Mouse (Mus musculus) ES-E14 (cell line): Measurements from ENCODE around the gene AC124502.3. TPM values are rescaled to one million over a fixed set of nuclear protein-coding genes. Genes with fewer than 3 reads are reported as not detected.

Experiments used
- DNase-seq: peaks from one replicate; pipeline ENCODE4 v3.0.0-alpha.2; 2013; ENCODE audit warnings: low read depth, low spot score
- H3K27ac ChIP-seq: 2 replicates; pipeline ENCODE4 v1.5.1; 2012; ENCODE audit warnings: low read depth, mild to moderate bottlenecking, low read length, moderate library complexity, mixed read lengths; ENCODE audit not compliant: poor library complexity, insufficient read depth, severe bottlenecking
- H3K36me3 ChIP-seq: 2 replicates; pipeline ENCODE4 v1.6.1; 2012; ENCODE audit warnings: mild to moderate bottlenecking, low read length, moderate library complexity, mixed read lengths; ENCODE audit not compliant: control insufficient read depth, poor library complexity, insufficient read depth, severe bottlenecking
- H3K4me1 ChIP-seq, 2 experiments: fragments of 150-350 bp in 1 of 2; sonication (generic) in 1 of 2; 2 replicates each; pipeline ENCODE4 v1.6.1; 2012; ENCODE audit warnings: low read length in 2 of 2, mild to moderate bottlenecking in 1 of 2, mixed read lengths in 1 of 2; ENCODE audit not compliant: control insufficient read depth in 2 of 2, insufficient read depth in 2 of 2, poor library complexity in 1 of 2
- H3K4me3 ChIP-seq, 2 experiments: fragments of 150-350 bp in 1 of 2; sonication (generic) in 1 of 2; 2 replicates each; pipeline ENCODE4 v1.5.1; 2012; ENCODE audit warnings: low read length in 2 of 2, low read depth in 1 of 2, mild to moderate bottlenecking in 1 of 2, mixed read lengths in 1 of 2; ENCODE audit not compliant: insufficient read depth in 1 of 2, poor library complexity in 1 of 2, severe bottlenecking in 1 of 2
- H3K9ac ChIP-seq: 2 replicates; pipeline ENCODE4 v1.6.1; 2012; ENCODE audit warnings: low read depth, mild to moderate bottlenecking, low read length, mixed read lengths; ENCODE audit not compliant: poor library complexity, insufficient read depth, severe bottlenecking
- H3K9me3 ChIP-seq: fragments of 150-350 bp; sonication (generic); 2 replicates; pipeline ENCODE4 v1.6.1; 2012; ENCODE audit warnings: low read depth, mild to moderate bottlenecking, low read length; ENCODE audit not compliant: control insufficient read depth, insufficient read depth
- CHD2 ChIP-seq: IDR thresholded peaks from 2 replicates; pipeline ENCODE4 v1.6.1; 2014; ENCODE audit warnings: mild to moderate bottlenecking, low read depth, low read length, inconsistent platforms
- HCFC1 ChIP-seq: IDR thresholded peaks from 2 replicates; pipeline ENCODE4 v1.6.1; 2012; ENCODE audit warnings: low read length, inconsistent platforms, borderline replicate concordance; ENCODE audit not compliant: insufficient read depth
- MAFK ChIP-seq: IDR thresholded peaks from 2 replicates; pipeline ENCODE4 v1.6.1; 2014; ENCODE audit warnings: mild to moderate bottlenecking, low read depth, low read length, inconsistent platforms; ENCODE audit not compliant: insufficient read depth
- ZC3H11A ChIP-seq: IDR thresholded peaks from 2 replicates; pipeline ENCODE4 v1.6.1; 2012; ENCODE audit warnings: low read depth, mild to moderate bottlenecking, inconsistent platforms, low read length, borderline replicate concordance
- ZNF384 ChIP-seq: IDR thresholded peaks from 2 replicates; pipeline ENCODE4 v1.6.1; 2012; ENCODE audit warnings: low read depth, low read length, inconsistent platforms
- in situ Hi-C, 2 experiments: fragments of 600-800 bp; cut with MboI; formaldehyde crosslinking; loops; one replicate each; pipeline ENCODE4 v1.15.1; 2025; ENCODE audit warnings: low sequenced_read_pairs in 2 of 2, inconsistent platforms in 1 of 2; ENCODE audit not compliant: unreplicated experiment in 2 of 2
- total RNA-seq: library from RNA; depleted of rRNA; stranded (reverse); fragments of 300-350 nt; gene quantifications from 2 replicates; pipeline ENCODE4 v1.2.3, GENCODE M21; 2012; rRNA removed

AC124502.3 gene
- total RNA-seq, 1 experiment, result 3.2 TPM

- Histone ChIP-seq H3K4me1 (peaks cover 0 to 20% of the 10 kb centered on the region in 2 experiments; a peak in 1 of 4 replicates), H3K4me3 (peak within 1 kb of the TSS; percentile 64 to 72; a peak in 3 of 4 replicates), H3K9ac (peak within 1 kb of the TSS; percentile 74), H3K36me3 (peaks cover 31% of the 10 kb centered on the region), H3K9me3 (no peaks in the 10 kb centered on the region), H3K27ac (no peak within 1 kb of the TSS)
- DNase-seq, result no peak
- TF ChIP-seq ZC3H11A (no peak), ZNF384 (no peak), CHD2 (no peak), HCFC1 (no peak), MAFK (no peak)
- in situ Hi-C loops, result no loop called here
Measured at GRCm38 (mm10) chr19:5098363-5099143, 59.9 kb downstream of the AC124502.3 start, which contains the start of gene Cnih2. TSS of gene Cnih2 (minus strand) at chr19:5098521.

Other genes starting within 250 kb of the AC124502.3 start
- gene Rbm4, start 245.0 kb upstream of the AC124502.3 start, total RNA-seq, result 122 and 134 TPM in 2 replicates
- gene Gm21992, start 227.3 kb upstream of the AC124502.3 start, total RNA-seq, result 40.0 and 49.8 TPM in 2 replicates
- gene Rbm14, start 227.3 kb upstream of the AC124502.3 start, total RNA-seq, result 91.7 and 99.1 TPM in 2 replicates
- 49.9 and 53.0 TPM in 2 replicates for gene Ccs, start 199.6 kb upstream of the AC124502.3 start, total RNA-seq
- gene Ccdc87, start 199.5 kb upstream of the AC124502.3 start, total RNA-seq, result 0.13 and 0.16 TPM in 2 replicates
- gene Ctsf, start 183.8 kb upstream of the AC124502.3 start, total RNA-seq, result 59.2 and 98.6 TPM in 2 replicates
- gene Actn3, start 161.0 kb upstream of the AC124502.3 start, total RNA-seq, result 48.4 and 91.8 TPM in 2 replicates
- 12.4 and 15.7 TPM in 2 replicates for gene Zdhhc24, start 160.2 kb upstream of the AC124502.3 start, total RNA-seq
- gene Bbs1, start 132.3 kb upstream of the AC124502.3 start, total RNA-seq, result 5.4 and 6.8 TPM in 2 replicates
- gene Dpp3, start 110.6 kb upstream of the AC124502.3 start, total RNA-seq, result 126 and 143 TPM in 2 replicates
- 0.76 and 2.1 TPM in 2 replicates for gene Peli3, start 95.8 kb upstream of the AC124502.3 start, total RNA-seq
- 79.8 and 102 TPM in 2 replicates for gene Mrpl11, start 76.7 kb upstream of the AC124502.3 start, total RNA-seq
- 0.05 and 0.09 TPM in 2 replicates for gene Npas4, start 48.6 kb upstream of the AC124502.3 start, total RNA-seq
- 21.0 and 33.4 TPM in 2 replicates for gene Slc29a2, start 15.0 kb upstream of the AC124502.3 start, total RNA-seq
- 14.1 and 27.2 TPM in 2 replicates for gene B4gat1, start 65 bp upstream of the AC124502.3 start, total RNA-seq
- 18.6 and 24.1 TPM in 2 replicates for gene Brms1, start 2.5 kb downstream of the AC124502.3 start, total RNA-seq
- 9.0 and 16.5 TPM in 2 replicates for gene Rin1, start 11.6 kb downstream of the AC124502.3 start, total RNA-seq
- 4.5 and 9.0 TPM in 2 replicates for gene Cd248, start 29.2 kb downstream of the AC124502.3 start, total RNA-seq
- gene Tmem151a, start 46.6 kb downstream of the AC124502.3 start, total RNA-seq, result 0.89 and 2.3 TPM in 2 replicates
- gene Yif1a, start 49.6 kb downstream of the AC124502.3 start, total RNA-seq, result 84.4 and 110 TPM in 2 replicates
- 2.5 and 3.7 TPM in 2 replicates for gene Cnih2, start 59.6 kb downstream of the AC124502.3 start, total RNA-seq
- gene Rab1b, start 68.2 kb downstream of the AC124502.3 start, total RNA-seq, result 78.5 and 96.9 TPM in 2 replicates
- gene Klc2, start 79.7 kb downstream of the AC124502.3 start, total RNA-seq, result 14.7 and 22.9 TPM in 2 replicates
- gene Pacs1, start 234.2 kb downstream of the AC124502.3 start, total RNA-seq, result 5.4 and 7.2 TPM in 2 replicates